Mouse (Mus musculus): ENCODE measurements at regions not wholly inside any gene's neighbourhood (a gene's known extent, or its start where the extent isn't known, plus 50 kb on each side); places are given as distances from the start of the nearest gene placed in this dataset.

DNA sequence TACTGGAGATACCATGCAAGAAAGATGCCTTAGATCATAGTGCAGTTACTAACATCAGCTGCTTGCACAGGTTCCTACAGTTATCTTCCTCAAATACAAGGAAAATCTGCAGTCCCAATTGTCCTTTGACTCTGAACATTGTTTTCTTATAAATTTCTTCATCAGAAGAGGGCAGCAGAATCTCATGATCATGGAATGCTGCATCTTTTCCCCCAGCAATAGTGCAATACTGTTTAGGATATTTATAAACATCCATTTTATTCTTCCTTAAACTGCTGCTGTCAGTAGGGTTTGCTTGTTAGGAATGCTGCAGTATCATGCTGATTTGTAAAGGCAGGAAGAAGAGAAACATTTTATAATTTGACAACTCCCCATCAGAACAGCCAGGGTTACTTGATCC lies 1088.7 kb downstream of the Otol1 start:
- DNase-seq (ENCODE audit: extremely low spot score in 1 of 2, low spot score in 1 of 2), result peak in 1 of 2 experiments; percentile 38

DNA sequence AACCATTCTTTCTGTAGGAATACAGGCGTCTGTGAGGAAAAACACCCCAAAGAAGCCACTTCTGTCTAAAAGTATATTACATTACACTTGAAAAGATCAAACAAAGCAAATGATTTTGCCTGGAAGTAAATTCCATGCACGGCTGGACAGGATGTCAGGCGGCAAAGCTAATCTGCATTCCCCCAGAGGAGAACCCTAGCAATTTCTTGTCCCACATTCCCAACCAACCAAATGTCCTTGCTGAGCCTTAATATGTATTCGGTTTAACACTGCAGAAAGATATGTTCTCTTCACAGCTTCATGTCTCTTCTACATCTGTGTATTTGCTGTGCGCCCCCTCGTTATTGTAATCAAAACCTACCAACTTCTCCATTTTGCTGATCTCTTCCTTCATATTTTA lies 1096.1 kb downstream of the Otol1 start:
- DNase-seq (ENCODE audit: extremely low spot score in 1 of 2, low spot score in 1 of 2), result no peak

DNA sequence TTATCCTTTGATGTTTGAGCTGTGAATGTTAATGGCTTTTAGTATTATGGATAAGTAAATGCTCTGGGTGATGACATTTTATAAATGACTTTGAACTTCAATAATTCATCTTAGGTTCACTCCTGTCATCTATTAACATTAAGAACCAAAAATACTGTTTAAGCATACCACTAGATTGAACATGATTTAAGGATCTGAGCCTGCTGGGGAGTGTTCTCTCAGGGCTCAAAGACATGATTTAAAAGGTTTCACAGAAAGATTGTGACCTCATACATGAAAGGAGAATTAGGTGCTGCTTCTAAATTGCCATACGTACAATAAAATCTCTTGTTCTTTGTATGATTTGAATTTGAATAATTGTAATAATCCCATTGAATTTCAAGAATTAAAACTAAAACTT lies 1137.8 kb downstream of the Otol1 start:
- no peak for DNase-seq (ENCODE audit: extremely low spot score in 1 of 2, low spot score in 1 of 2)
